Mouse (Mus musculus) naive thymus-derived CD4-positive, alpha-beta T cell, adult 2 months (primary cell): ENCODE data around the gene Egfl8.
A peak's percentile ranks its signal among the peaks of the same experiment; 100 is the strongest.

Source experiments
- DNase-seq: peaks from one replicate; pipeline ENCODE4 v3.0.0-alpha.2; 2011; ENCODE audit warnings: low read depth

Egfl8 gene

DNA sequence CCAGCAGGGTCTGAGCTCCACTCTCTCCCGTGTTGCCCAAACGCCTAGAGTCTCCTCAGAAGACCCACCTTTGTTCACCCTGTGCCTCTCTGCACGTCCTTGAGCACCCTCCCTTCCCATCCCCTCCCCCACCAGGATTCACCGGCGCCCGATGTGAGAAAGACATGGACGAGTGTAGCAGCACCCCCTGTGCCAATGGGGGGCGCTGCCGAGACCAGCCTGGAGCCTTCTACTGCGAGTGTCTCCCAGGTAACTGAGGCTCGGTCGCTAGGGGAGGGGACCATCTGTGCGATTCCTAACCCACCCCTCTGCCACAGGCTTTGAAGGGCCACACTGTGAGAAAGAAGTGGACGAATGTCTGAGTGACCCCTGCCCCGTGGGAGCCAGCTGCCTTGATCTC is 43.4 kb downstream of the Egfl8 start:
- no peak for DNase-seq

DNA sequence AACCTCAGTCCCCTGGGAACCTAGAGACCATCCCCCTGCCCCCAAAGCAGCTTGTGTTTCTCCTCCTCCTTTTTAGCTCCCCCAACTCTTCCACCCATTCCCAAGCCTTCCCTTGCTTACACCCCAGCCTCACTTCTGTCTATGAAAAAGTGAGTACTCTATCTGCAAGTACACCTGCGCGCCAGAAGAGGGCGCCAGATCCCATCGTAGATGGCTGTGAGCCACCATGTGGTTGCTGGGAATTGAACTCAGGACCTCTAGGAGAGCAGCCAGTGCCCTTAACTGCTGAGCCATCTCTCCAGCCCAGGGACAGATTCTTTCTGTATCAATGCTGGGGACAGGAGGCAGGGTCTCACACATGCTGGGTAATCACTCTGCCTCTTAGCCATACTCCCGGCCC is 43.9 kb downstream of the Egfl8 start:
- peak; percentile 61 for DNase-seq

DNA sequence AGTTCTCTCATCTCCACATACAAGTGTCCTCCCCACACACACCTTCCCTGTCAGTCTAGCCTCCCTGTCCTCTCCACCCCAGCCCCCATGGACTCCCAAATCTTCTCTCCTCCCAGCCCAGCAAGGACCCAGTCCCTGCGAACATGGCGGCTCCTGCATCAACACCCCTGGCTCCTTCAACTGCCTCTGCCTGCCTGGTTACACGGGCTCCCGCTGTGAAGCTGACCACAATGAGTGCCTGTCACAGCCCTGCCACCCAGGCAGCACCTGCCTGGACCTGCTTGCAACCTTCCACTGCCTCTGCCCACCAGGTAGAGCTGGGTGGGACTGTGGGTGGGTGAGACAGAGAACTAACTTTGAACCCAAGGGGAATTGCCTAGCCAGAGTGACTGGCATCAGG is 45.9 kb downstream of the Egfl8 start:
- no peak for DNase-seq

DNA sequence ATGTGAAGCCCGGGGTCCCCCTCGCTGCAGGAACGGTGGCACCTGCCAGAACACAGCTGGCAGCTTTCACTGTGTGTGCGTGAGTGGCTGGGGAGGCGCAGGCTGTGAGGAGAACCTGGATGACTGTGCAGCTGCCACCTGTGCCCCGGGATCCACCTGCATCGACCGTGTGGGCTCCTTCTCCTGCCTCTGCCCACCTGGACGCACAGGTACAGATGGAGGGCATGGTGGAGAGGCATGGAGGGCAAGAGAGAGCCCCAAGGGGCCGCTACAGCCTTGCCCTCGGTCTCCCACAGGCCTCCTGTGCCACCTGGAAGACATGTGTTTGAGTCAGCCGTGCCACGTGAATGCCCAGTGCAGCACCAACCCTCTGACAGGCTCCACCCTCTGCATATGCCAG is 47.4 kb downstream of the Egfl8 start:
- no peak for DNase-seq

DNA sequence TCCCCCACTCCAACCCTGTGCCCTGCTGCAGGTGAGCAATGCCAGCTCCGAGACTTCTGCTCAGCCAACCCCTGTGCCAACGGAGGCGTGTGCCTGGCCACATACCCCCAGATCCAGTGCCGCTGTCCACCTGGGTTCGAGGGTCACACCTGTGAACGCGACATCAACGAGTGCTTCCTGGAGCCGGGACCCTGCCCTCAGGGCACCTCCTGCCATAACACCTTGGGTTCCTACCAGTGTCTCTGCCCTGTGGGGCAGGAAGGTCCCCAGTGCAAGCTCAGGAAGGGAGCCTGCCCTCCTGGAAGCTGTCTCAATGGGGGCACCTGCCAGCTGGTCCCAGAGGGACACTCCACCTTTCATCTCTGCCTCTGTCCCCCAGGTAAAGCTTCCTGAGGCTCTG is 48.5 kb downstream of the Egfl8 start:
- no peak for DNase-seq

DNA sequence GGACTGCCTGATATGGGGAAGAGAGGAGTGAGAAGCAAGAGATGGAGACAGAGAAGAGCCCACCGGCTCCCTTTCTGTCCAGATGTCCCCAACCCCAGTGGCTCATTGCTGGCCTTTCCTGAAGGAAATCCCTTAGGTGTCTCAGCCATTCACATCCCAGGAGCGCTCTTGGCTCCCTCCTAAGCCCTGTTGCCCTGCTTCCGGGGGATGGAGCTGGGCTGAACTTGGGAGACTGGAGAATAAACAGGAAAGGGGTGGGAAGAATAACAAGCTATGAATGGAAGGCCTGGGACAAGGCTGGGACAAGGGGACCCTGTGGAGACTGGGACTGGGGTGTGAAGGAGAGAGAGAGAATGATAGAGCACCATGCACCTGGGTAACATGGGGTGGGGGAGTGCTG is 51.0 kb downstream of the Egfl8 start:
- DNase-seq, result no peak

DNA sequence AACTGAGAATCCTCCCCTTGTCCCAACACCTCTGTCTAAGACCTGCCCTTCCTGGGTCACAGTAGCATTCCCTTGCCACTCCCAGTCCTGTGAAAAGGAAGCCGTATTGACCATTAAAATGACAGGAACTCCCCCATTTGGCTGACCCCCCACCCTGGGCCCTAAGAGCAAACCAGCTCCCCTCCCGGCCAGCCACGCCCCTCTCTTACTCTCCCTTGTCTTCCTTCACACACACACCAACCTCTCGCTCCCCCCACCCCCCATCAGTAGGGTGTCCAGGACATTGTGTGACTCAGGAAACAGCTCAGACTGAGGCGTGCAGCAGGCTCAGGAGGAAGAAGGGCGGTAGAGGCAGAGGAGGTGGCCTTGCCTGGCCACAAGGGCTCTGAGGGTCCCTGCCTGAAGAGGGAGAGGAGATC is 51.8 kb downstream of the Egfl8 start, which contains the start of gene Notch4:
Gene Notch4, plus strand, starts transcription at position 266 of the 419 bp plus-strand sequence.
- DNase-seq, result no peak

DNA sequence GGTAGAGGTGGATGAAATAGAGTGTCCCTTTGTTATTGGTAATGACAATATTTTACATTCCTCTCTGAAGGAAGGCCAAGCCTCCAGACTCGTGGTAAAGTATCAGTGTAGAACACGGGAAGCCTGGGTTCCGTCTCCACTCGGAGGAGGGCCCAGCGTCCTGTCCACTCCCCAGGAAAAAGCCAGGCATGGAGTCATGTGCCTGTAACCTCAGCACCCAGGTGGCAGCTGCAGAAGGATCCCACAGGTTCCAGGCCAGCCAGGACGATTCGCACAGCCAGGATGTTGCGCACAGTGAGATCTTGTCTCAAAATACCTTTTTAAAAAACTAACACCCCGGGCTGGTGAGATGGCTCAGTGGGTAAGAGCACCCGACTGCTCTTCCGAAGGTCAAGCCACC is 52.4 kb downstream of the Egfl8 start:
- no peak for DNase-seq
